Mouse (Mus musculus) embryonic facial prominence, embryonic 11.5 days (tissue): Measurements from ENCODE around the gene Tradd. TPM values are rescaled to one million over a fixed set of nuclear protein-coding genes. Genes with fewer than 3 reads are reported as not detected.

Experiments used
- ATAC-seq: fragments of 200-750 bp; cut with Nextera tagmentation; replicated peaks from 2 replicates; pipeline ENCODE4 v1.8.0; 2017; ENCODE audit warnings: low read depth; ENCODE audit not compliant: insufficient number of reproducible peaks, low FRiP score, low TSS enrichment
- DNase-seq: peaks from one replicate; pipeline ENCODE4 v3.0.0-alpha.2; 2015; ENCODE audit warnings: low spot score
- H3K27ac ChIP-seq: fragments of 300-500 bp; sonication (generic); replicated peaks from 2 replicates; pipeline ENCODE4 v1.5.1; 2014; ENCODE audit warnings: mild to moderate bottlenecking, low read depth, low read length, control low read depth
- H3K27me3 ChIP-seq: fragments of 300-500 bp; sonication (generic); 2 replicates; pipeline ENCODE4 v1.6.1; 2014; ENCODE audit warnings: mild to moderate bottlenecking, low read length, moderate library complexity, mixed read lengths; ENCODE audit not compliant: control insufficient read depth, insufficient read depth
- H3K36me3 ChIP-seq: fragments of 300-500 bp; sonication (generic); replicated peaks from 2 replicates; pipeline ENCODE4 v1.6.1; 2014; ENCODE audit warnings: low read depth, mild to moderate bottlenecking, low read length, moderate library complexity, mixed read lengths; ENCODE audit not compliant: control insufficient read depth, insufficient read depth
- H3K4me1 ChIP-seq: fragments of 300-500 bp; sonication (generic); 2 replicates; pipeline ENCODE4 v1.6.1; 2014; ENCODE audit warnings: low read length, mixed read lengths; ENCODE audit not compliant: control insufficient read depth, insufficient read depth
- H3K4me2 ChIP-seq: fragments of 300-500 bp; sonication (generic); 2 replicates; pipeline ENCODE4 v1.6.1; 2014; ENCODE audit warnings: low read depth, mild to moderate bottlenecking, control low read depth, low read length, moderate library complexity
- H3K4me3 ChIP-seq: fragments of 300-500 bp; sonication (generic); 2 replicates; pipeline ENCODE4 v1.5.1; 2014; ENCODE audit warnings: low read depth, low read length, control low read depth
- H3K9ac ChIP-seq: fragments of 300-500 bp; sonication (generic); replicated peaks from 2 replicates; pipeline ENCODE4 v1.6.1; 2014; ENCODE audit warnings: mild to moderate bottlenecking, control low read depth, low read length
- H3K9me3 ChIP-seq: fragments of 300-500 bp; sonication (generic); replicated peaks from 2 replicates; pipeline ENCODE4 v1.6.1; 2016; ENCODE audit warnings: mild to moderate bottlenecking, low read length, inconsistent platforms, mixed read lengths; ENCODE audit not compliant: control insufficient read depth
- WGBS: fragments of 180-500 bp; shearing (Covaris S2); extraction: QIAGEN DNeasy Blood & Tissue Kit; methylation state at CpG from one replicate; pipeline ENCODE4 v1.1.7; 2014; 5-methylcytosine and 5-hydroxymethylcytosine counted together
- polyA plus RNA-seq: library from polyadenylated mRNA; unstranded; fragments of >200 nt; fragmentation: Nextera tagmentation; extraction: Ambion mirVana; gene quantifications from 2 replicates; pipeline ENCODE4 v1.2.1, GENCODE M21; 2014

Tradd gene
- polyA plus RNA-seq, 1 experiment from 2014 or later = 14.0 TPM

DNA sequence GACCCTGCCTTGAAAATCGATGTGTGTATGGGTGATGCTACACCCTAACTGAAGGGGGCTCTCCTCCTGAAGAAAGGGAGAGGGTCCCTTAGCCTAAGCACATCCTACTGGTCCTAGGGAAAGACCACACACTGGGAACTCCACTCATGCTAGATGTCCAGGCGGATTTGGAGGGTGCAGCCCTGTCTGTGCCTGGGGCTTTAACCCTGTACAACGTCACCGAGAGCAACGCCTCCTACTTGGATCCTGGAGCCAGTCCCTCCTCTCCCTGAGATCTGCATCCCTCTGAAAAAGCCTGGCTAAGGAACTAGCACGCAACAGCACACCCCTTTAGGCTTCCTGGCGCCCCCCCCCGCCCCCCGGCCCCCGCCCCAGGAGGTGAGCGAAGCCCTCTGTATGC is 11.0 kb upstream of the Tradd start:
- ATAC-seq (no peak), DNase-seq (no peak)
- H3K9ac ChIP-seq = no peak overlapping the region
- no peak overlapping the region for H3K27ac ChIP-seq
- 6% methylated on average over 10 of the region's 11 CpGs for WGBS
- H3K9me3 ChIP-seq = no peaks in the 10 kb centered on the region
- H3K4me2 ChIP-seq = no peak overlapping the region
- no peaks in the 10 kb centered on the region for H3K36me3 ChIP-seq
- peak overlapping the region; percentile 30; the same call in 1 of the 2 replicates for H3K4me3 ChIP-seq
- peaks cover 87% of the 10 kb centered on the region for H3K27me3 ChIP-seq
- peaks cover 8% of the 10 kb centered on the region for H3K4me1 ChIP-seq

DNA sequence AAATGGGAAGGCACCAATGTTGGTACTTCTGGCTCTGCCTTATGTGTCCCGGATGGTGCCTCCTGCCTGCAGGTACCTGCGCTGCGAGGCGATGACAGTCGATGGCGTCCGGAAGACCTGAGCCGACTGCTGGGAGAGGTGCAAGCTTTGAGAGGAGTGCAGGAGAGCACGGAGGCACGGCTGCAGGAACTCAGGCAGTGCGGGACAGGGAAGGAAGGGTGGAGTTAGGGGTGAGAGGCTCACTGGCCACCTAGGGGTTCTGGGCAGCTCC is 6.4 kb upstream of the Tradd start:
- 2% methylated on average over 11 of the region's 11 CpGs for WGBS
- H3K4me2 ChIP-seq = no peak overlapping the region; the same call in 1 of the 2 replicates
- no peaks in the 10 kb centered on the region for H3K36me3 ChIP-seq
- H3K9ac ChIP-seq = no peak overlapping the region
- no peak overlapping the region for H3K4me3 ChIP-seq
- ATAC-seq (no peak), DNase-seq (no peak)
- peaks cover 90% of the 10 kb centered on the region for H3K27me3 ChIP-seq
- H3K9me3 ChIP-seq = no peaks in the 10 kb centered on the region
- no peak overlapping the region for H3K27ac ChIP-seq
- peaks cover 6% of the 10 kb centered on the region for H3K4me1 ChIP-seq

DNA sequence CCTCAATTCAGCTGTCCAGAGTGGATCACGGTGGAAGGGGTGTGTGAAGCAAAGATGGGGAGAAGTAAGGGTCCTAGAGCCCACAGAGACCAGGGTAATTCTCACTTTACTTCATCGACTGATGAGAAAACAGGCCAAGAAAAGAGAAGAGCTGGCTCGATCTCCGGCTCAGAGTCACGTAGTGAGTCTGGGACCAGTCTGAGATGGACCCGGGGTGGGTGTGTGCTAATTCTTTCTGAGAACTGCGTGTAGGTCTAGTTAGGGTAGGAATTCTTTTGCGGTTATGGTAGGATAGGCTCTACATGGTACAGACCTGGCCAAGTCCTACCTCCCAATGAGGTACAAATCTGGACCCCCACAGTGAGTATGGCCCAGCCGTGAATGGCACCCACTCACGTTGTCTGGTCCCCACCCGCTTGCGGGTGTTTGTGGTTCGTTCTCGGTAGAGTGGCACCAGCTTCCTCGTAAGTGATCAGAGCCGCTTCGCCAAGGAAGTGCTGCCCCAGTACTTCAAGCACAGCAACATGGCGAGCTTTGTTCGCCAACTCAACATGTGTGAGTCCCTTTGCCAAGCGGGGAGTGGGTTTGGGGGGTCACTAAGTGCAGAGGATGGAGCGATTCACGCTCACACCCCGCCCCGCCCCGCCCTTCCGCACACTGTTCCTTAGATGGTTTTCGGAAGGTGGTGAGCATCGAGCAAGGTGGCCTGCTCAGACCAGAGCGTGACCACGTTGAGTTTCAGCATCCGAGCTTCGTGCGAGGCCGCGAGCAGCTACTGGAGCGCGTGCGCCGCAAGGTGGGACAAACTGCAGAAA is 5.9 kb upstream of the Tradd start:
- H3K9me3 ChIP-seq = no peaks in the 10 kb centered on the region
- H3K27ac ChIP-seq = no peak overlapping the region
- peak overlapping the region; percentile 72 for H3K4me2 ChIP-seq
- peak overlapping the region; percentile 41 for H3K4me3 ChIP-seq
- H3K36me3 ChIP-seq = no peaks in the 10 kb centered on the region
- no peak overlapping the region; the same call in 1 of the 2 replicates for H3K9ac ChIP-seq
- WGBS = 2% methylated on average over 39 of the region's 39 CpGs
- ATAC-seq (no peak), DNase-seq (no peak)
- peaks cover 2% of the 10 kb centered on the region; the same call in 1 of the 2 replicates for H3K4me1 ChIP-seq
- peaks cover 89% of the 10 kb centered on the region for H3K27me3 ChIP-seq

DNA sequence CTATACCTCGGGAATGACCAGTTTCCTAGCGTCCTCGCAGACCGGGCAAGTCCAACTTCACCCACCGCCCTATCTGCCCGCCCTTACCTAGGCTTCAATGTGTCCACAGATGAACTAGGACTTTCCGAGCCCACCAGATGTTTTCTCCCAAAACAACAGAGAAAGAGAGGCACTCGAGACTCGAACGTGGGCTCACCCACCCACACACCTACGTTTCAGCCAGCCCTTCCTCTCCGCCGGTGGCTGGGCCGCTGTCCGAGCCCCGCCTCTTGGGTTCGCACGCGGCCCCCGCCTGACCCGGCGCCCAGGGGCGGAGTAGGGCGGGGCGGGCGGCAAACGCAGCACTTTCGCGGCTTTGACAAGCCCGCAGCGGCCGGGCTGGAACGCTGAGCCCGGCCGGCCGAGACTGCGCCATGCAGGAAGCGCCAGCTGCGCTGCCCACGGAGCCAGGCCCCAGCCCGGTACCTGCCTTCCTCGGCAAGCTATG is 5.1 kb upstream of the Tradd start, which contains the start of gene Hsf4:
Hsf4 (plus strand) TSS at position 341 of the 487 bp plus-strand sequence.
- Histone ChIP-seq H3K4me1 (peaks cover 2% of the 10 kb centered on the region; the same call in 1 of the 2 replicates), H3K9ac (peak within 1 kb of the TSS; percentile 37), H3K36me3 (no peaks in the 10 kb centered on the region), H3K27me3 (peaks cover 83% of the 10 kb centered on the region), H3K9me3 (no peaks in the 10 kb centered on the region), H3K27ac (no peak within 1 kb of the TSS), H3K4me2 (peak within 1 kb of the TSS; percentile 72), H3K4me3 (peak within 1 kb of the TSS; percentile 41)
- ATAC-seq (no peak), DNase-seq (no peak)
- under 1% methylated on average over 41 of the region's 42 CpGs for WGBS

DNA sequence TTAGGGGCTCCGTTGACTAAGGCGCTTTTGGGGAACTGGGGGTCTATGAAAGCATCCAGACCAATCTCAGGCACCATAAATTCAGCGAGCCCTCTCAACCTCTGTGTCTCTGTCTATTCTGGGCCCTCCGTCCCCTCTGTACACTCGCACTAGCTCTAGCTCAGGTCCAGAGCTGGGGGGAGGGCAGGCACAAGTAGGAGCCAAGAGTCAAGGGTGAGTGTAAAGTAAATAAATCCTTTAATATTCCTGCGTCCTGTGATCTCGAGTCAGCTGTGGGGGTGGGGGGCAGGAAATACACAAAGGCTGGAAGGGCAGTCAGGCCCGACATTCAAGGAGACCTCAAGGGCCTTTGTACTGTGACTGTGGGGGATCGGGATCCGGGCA is 4.7 kb upstream of the Tradd start:
- Histone ChIP-seq H3K4me2 (peak overlapping the region; percentile 72), H3K27me3 (peaks cover 82% of the 10 kb centered on the region), H3K27ac (no peak overlapping the region), H3K4me1 (peaks cover 2% of the 10 kb centered on the region; the same call in 1 of the 2 replicates), H3K4me3 (peak overlapping the region; percentile 41), H3K9ac (peak overlapping the region; percentile 29), H3K9me3 (no peaks in the 10 kb centered on the region), H3K36me3 (no peaks in the 10 kb centered on the region)
- ATAC-seq = no peak
- under 1% methylated on average over 10 of the region's 10 CpGs for WGBS
- DNase-seq = no peak

DNA sequence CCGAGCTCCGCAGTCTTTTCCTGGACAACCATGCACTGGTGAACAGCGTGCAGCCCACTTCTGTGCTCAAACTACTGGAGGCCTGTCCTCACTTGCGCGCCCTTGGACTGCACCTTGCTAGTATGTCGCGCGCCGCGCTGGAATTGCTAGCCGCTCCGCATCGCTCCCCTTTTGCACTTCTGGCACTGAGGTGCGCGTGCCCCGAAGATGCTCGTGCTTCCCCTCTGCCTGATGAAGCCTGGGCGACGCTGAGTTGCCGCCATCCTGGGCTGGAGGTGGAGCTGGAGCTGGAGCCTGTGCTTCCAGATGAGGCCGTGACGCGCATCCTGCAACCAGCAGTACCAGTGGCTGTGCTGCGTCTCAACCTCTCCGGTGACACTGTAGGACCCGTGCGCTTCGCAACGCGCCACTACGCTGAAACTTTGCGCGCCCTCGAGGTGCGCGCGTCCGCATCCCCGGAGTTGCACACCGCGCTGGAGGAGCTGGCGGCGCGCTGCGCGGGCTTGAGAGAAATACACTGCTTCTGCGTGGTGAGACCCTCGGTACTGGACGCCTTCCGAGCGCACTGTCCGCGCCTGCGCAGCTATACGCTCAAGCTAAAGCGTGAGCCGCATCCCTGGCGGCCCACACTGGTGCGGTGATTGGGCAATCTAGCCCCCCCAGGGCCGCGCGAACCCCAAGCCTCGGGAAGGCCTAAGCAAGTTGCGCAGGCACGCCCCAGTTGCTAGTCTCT is 4.1 kb upstream of the Tradd start:
- Histone ChIP-seq H3K27ac (no peak overlapping the region), H3K4me1 (peaks cover 2% of the 10 kb centered on the region; the same call in 1 of the 2 replicates), H3K9me3 (no peaks in the 10 kb centered on the region), H3K9ac (peak overlapping the region; percentile 29), H3K4me3 (peak overlapping the region; percentile 41), H3K27me3 (peaks cover 84% of the 10 kb centered on the region), H3K4me2 (peak overlapping the region; percentile 72), H3K36me3 (no peaks in the 10 kb centered on the region)
- WGBS = under 1% methylated on average over 65 of the region's 65 CpGs
- peak; percentile 64 for ATAC-seq
- peak; percentile 87 for DNase-seq

DNA sequence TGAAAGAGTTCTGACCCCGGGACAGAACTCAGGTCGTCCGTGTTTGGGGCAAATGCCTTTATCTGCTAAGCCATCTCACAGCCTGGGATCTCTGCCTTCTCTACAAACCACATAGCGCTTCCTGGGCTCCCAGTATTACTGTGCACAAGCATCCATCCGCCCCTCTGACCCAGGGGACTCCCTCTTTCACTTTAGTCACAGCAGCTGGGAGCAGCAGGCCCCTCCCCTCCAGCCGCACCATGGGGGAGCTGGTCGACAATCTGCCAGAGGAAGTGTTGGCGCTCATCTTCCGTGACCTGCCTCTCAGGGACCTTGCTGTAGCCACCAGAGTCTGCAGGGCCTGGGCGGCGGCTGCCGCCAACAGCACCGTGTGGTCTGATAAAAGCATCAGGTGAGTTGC is 2.4 kb upstream of the Tradd start:
- ATAC-seq = no peak
- H3K27me3 ChIP-seq = peaks cover 75% of the 10 kb centered on the region
- H3K9me3 ChIP-seq = no peaks in the 10 kb centered on the region
- no peaks in the 10 kb centered on the region for H3K36me3 ChIP-seq
- no peak overlapping the region for H3K4me3 ChIP-seq
- H3K27ac ChIP-seq = no peak overlapping the region
- no peak for DNase-seq
- H3K4me2 ChIP-seq = no peak overlapping the region
- H3K9ac ChIP-seq = no peak overlapping the region
- H3K4me1 ChIP-seq = peaks cover 2% of the 10 kb centered on the region; the same call in 1 of the 2 replicates
- WGBS = 10% methylated on average over 13 of the region's 13 CpGs

DNA sequence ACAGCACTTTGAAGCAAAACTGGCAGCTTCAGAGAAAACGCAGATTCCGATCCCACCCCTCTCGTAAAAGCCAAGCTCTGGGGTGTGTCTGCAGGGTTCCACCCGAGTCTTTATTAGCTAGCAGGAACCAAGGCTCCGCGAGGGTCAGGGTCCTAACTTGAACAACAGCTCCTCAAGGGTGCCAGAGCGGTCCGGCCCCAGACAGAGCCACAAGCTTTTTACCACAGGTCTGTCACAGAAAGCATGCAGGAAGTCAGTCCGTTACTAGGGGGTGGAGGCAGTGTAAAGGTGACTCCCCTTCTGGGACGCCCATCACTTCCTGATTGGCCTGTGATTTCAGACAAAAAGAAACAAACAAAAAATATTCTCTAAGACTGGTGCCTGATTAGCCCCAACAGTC is 719 bp upstream of the Tradd start:
- ATAC-seq (no peak), DNase-seq (no peak)
- no peak overlapping the region for H3K4me3 ChIP-seq
- no peak overlapping the region for H3K27ac ChIP-seq
- peaks cover 67% of the 10 kb centered on the region for H3K27me3 ChIP-seq
- H3K4me1 ChIP-seq = peaks cover 2% of the 10 kb centered on the region; the same call in 1 of the 2 replicates
- no peak overlapping the region for H3K9ac ChIP-seq
- H3K4me2 ChIP-seq = peak overlapping the region; percentile 87
- WGBS = 12% methylated on average over 10 of the region's 10 CpGs
- H3K9me3 ChIP-seq = no peaks in the 10 kb centered on the region
- H3K36me3 ChIP-seq = no peaks in the 10 kb centered on the region
